Mouse (Mus musculus) brain, adult 2 months (tissue): ENCODE measurements at regions not wholly inside any gene's neighbourhood (a gene's known extent, or its start where the extent isn't known, plus 50 kb on each side); places are given as distances from the start of the nearest gene placed in this dataset.

Experiments
- DNase-seq: peaks from one replicate; pipeline ENCODE4 v3.0.0; 2011; ENCODE audit warnings: low read depth, low spot score

GRCm38 (mm10) chr4:23994261-23994965 lies 501.8 kb upstream of the Mms22l start:
- DNase-seq = peak; percentile 4

GRCm38 (mm10) chr4:24006257-24006955 lies 489.8 kb upstream of the Mms22l start:
- no peak for DNase-seq

GRCm38 (mm10) chr4:24019178-24020104 lies 476.8 kb upstream of the Mms22l start:
- DNase-seq = peak; percentile 44
